Mouse (Mus musculus) bone marrow, adult 2 months (tissue): ENCODE results near the gene Cir1.

Experiments
- CTCF ChIP-seq: fragments of 200-500 bp; IDR thresholded peaks from 2 replicates; pipeline ENCODE4 v1.5.1; 2011; ENCODE audit warnings: low read length, control low read depth; ENCODE audit not compliant: control insufficient read depth, insufficient read depth
- POLR2A ChIP-seq: fragments of 200-500 bp; IDR thresholded peaks from 2 replicates; pipeline ENCODE4 v1.6.1; 2011; ENCODE audit warnings: low read depth, mild to moderate bottlenecking, control low read depth, low read length, borderline replicate concordance; ENCODE audit not compliant: control insufficient read depth

GRCm38 (mm10) chr2:73347766-73348165 lies 35.3 kb upstream of the Cir1 start:
- TF ChIP-seq CTCF (no peak), POLR2A (no peak)
